Mouse (Mus musculus) C2C12 (cell line): ENCODE results near the gene Gtf2e1.

Source experiments
- CEBPB ChIP-seq: IDR thresholded peaks from one replicate; pipeline ENCODE4 v1.6.1; 2011; ENCODE audit warnings: low read depth, mild to moderate bottlenecking, control low read depth, moderate library complexity
- CTCF ChIP-seq: IDR thresholded peaks from one replicate; pipeline ENCODE4 v1.5.1; 2011; ENCODE audit not compliant: control insufficient read depth, insufficient read depth, insufficient read length
- MYOD1 ChIP-seq: IDR thresholded peaks from one replicate; pipeline ENCODE4 v1.6.1; 2011; ENCODE audit warnings: low read depth; ENCODE audit not compliant: control insufficient read depth, insufficient read length

DNA sequence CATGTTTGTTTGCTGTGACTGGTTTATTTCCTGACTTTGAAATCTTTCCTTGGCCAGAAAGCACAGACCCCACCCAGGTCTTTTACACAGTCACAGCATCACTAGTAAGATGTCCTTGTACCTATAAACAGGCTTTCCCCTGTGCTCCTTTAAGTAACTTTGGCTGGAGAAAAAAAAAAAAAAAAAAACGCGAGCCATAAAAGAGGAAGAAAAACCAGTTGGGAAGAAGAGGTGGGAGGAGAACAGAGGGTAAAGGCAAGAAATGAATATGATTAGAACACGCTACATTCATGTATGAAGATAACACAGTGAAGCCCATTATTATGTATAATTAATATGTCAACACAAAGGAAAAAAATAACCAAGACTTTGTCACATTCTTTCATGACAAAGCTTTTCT lies 35.7 kb upstream of the Gtf2e1 start:
- no peak for TF ChIP-seq CTCF
- no peak for TF ChIP-seq MYOD1
- no peak for TF ChIP-seq CEBPB
